Mouse (Mus musculus) common myeloid progenitor, adult 5-6 weeks (primary cell): ENCODE results near the gene Cacna1a. TPM values are rescaled to one million over a fixed set of nuclear protein-coding genes. Genes with fewer than 3 reads are reported as not detected.
A peak's percentile ranks its signal among the peaks of the same experiment; 100 is the strongest.
"Not testable (repeated sequence)": the region's sequence is repeated elsewhere in the genome, so short reads cannot be mapped to it uniquely, and the experiment has no call there.

Experiments
- ATAC-seq: replicated peaks from 2 replicates; pipeline ENCODE4 v1.8.0; 2016; ENCODE audit warnings: low read depth, mild to moderate bottlenecking, moderate TSS enrichment, inconsistent platforms; ENCODE audit not compliant: poor library complexity, severe bottlenecking
- total RNA-seq: library from RNA; stranded (forward); fragments of 200-1000, 187-1606 nt; gene quantifications from 2 replicates; pipeline ENCODE4 v1.2.3, GENCODE M21; 2017

Cacna1a gene
- total RNA-seq, 1 experiment from 2014 or later = 0.18 TPM

DNA sequence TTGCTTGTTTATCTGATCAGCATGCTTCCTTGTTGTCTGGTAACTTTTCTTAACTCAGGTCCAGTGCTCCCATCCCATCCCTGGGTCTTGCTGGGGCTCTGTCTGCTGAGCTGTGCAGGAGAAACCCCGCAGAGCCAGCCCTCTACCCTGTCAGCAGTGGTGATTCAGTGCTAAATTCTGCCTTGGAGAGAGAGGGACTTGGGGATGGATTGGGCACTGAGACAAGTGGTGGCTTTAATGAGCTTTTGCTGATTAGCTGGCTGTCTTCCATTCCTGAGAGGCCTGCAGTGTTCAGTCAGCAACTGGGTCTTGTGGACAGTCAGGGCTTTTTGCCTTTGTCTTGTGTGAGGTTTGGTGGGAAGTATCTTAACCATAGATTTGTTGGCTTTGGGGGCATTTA, 78.7 kb downstream of the Cacna1a start:
- ATAC-seq = no peak

DNA sequence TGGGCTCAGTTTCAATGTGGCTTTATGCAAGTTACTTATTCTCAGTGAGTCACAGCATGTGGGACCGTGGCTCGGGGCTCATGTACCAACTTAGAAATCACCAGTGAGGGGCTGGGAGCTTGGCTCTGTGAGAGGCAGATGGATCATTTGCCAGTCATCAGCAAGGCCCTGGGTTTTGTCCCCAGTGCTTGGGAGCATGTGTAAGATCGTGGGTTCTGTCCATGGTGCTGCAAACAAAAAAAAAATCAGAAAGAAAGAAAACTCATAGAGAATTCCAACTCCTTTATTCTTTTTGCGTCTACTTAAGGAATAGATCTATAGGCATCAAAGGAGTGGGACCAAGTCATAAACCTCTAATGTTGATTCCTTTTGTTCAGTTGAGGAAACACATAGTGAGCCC, 80.8 kb downstream of the Cacna1a start:
- no peak for ATAC-seq

DNA sequence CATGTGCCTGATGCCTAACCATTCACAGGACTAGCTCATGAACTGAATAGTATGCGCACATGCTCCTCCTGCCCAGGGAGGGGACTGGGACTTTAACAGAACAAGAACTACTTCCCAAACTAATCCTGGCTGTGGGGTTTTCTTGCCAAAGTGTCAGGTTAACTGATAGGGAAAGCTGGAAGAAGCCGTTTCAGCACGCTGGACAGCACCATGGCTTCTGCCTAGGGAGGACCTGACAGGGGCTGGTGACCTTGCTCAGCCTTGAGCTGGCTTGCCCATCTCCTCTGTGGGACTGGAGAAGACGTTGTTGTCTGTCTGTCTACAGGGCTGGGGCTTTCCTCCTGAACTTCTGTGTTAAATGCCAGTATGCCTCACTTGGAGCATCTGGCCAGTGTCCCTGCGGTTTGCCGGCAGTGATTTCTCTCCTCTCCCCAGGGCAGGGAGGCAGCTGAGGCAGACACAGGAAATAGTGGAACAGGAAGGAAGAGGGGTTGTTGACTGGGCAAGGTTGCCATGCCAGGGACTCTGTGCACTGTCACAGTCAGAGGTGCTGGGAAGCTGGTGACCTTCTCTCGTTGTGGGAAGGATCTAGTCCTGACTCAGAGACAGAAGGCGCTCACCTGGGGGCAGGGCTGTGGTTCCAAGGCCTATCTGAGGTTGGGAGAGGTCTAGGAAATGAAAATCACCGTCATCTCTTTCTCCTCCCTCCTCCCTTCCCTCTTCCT, 83.2 kb downstream of the Cacna1a start:
- ATAC-seq = peak; percentile 56; the same call in 1 of the 2 replicates

DNA sequence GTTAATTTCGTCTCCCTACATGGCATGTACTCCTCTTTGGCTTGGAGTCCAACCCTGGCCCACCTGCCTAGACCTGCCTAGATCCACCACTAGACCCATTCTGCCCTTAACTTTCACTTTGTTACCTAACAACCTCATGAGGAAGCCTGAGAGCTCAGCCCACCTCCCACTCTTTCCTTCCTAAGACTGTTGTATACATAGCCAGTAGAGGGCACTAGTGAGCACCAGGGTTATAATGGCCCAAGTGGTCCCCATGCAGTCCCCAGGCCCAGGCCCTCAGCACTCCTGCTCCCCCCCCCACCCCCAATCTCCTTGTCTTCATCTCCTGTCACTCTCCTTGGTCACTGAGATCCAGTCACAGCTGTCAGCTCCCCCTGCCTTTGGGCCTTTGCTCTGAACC, 86.2 kb downstream of the Cacna1a start:
- ATAC-seq = no peak

DNA sequence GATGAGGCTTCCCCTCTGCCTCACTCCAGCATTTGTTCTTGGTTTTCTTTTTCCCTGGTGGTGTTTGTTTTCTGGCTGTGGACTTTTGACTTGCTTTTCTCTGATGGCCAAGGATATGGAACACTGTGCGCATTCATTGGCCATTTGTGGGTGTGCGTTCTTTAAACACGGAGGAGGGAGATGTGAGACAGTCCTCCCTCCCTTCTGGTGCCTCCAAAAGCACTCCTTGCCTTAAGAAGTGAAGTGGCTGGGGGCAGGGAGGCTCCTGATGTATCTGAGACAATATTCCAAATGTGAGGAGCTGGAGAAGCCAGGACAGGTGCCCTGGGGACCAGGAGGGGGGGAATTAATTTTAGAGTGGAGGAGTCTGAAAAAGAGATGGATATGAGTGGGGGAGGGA, 89.1 kb downstream of the Cacna1a start:
- no peak for ATAC-seq

DNA sequence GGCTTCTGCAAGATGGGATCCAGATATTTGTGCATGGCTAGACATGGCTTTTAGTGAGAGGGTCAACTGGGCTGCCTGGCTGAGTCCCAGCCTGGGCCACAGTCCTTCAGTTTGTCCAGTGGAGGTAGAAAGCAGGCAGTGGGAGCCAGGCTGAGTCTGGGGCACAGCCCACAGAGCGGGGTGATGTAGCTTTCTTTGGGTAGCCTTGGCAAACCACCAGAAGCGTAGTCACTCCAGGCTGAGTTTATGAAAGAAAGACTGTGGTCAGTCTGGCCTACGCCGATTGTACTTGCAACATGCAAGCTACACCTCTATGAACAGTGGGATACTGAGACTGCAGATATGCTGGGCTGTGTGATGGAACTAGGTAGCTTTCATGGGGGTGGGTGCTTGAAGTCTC, 94.8 kb downstream of the Cacna1a start:
- no peak for ATAC-seq

DNA sequence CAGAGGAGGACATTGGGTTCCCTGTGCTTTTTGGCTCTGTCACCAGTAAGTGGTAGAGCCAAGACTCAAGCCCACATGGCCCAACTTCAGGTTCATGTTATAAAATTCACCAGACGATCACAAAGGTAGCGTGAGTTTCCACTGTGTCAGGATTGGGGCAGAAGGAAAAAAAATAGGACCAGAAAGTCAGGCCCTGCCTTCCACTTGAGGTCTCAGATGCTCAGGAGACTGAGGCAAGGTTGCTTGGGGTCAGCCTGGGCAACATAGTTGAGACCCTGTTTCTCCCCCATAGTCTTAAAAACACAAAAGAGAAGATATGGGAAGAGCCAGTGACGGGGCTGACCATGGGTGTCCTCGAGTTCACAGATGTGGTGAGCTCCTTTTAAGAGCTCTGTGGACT, 97.1 kb downstream of the Cacna1a start:
- ATAC-seq = no peak

DNA sequence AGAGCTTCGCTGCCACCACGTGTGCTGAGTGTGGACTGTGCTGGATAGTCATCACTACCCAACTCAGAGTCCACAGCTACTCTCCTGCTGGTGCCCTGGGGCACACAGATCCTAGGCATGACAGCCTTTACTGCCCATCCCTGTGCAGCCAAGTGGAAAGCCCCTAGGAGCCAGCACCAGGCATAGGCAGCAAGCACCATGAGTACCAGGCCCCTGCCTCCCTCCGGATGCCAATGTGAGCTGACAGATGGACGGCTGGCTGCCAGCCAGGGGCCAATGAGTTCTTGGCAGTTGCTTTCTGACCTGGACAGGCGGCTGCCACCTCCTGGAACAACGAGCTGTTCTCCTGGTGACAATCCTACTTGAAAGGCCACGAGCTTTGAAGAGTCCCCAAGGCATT, 97.6 kb downstream of the Cacna1a start:
- ATAC-seq = no peak

DNA sequence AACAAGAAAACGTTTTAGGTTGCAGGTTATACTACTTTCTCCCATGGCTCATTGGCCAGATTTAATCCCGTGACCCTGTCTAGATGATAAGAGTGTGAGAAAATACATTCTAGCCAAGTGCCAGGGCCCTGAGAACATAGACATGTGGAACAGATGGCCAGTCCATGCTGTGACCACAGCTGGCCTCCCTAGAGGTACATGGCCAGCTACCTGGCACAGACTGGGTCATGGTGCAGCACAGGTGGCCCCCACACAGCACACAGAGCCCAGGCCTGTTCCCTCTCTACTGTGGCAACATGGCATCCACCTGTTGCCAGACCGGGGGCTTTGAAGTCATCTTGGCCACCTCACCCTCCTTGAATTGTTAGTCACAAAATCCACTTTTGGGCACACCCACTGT, 101.0 kb downstream of the Cacna1a start:
- ATAC-seq = no peak

DNA sequence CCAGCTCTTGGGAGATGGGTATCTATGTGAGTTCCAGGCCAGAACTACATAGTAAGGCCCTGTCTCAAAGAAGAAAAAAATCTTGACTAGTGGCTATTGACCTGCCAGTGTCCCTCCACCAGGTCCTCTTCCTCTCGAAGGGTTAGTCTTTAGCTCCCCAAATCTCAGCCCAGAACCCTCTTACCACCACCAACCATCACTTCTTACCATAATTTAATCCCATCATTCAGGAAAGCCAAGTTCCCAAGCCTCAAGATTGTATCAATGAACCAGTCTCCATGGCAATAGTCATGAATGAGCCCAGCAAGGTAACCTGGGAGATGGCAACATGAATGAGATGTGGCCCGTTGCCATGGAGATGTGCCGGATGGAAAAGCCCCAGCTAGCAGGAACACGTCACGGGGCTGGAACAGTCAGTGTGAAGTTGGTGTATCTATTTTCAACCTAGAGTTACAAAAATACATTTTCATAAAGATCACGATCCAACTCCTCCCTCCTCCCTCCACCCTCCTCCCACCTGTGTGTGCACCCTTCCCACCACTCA, 106.4 kb downstream of the Cacna1a start:
- ATAC-seq = no peak

DNA sequence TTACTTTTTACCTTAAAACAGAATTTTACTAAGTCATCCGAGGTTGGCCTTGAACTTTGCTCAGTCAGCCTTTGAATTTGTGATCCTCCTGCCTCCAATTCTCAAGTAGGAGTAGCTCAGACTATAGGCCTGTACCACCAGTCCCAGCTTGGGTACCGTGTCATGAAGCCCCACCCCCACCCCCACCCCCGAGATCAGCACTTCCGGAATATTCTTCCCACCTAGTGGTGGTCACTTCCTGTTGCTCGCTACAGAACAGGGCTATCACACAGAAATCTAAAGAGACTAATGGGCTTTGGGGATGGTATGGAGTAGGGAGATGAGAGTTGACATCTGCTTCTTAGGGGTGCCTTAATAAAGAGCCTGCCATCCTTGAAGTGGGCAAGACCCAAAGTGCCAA, 112.9 kb downstream of the Cacna1a start:
- 0 out of 2 replicates have a peak, but pooled peaks have one; percentile 11 for ATAC-seq

DNA sequence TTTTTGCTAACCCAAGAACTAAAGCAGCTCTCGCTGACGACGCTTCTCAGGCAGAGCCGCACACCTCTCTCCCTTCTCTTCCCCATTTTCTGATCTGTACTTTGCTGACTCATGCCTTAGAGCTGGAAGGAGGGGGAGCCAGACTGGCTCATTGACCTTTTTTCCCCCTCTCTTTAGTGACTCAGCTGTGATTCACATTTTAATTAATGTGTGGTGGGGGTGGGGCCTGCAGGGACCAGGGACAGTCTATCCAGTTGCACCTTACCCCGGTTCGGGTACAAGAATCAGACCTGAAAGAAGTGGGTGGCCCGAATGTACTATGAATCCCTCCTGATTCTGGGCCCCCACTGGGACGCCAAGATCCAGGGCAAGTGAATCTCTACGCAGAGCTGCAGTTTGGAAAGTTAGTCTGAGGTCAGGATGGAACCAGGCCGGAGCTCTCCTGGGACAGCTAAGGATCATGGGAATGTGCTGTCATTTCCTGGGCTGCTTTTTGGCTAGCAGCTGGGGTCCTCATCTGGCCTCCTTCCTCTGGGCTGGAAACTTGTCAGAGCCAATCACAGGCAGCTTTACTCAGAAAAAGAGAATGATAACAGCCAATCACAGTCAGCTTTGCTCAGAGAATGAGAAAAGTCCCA, 113.5 kb downstream of the Cacna1a start:
- ATAC-seq = peak; percentile 72

DNA sequence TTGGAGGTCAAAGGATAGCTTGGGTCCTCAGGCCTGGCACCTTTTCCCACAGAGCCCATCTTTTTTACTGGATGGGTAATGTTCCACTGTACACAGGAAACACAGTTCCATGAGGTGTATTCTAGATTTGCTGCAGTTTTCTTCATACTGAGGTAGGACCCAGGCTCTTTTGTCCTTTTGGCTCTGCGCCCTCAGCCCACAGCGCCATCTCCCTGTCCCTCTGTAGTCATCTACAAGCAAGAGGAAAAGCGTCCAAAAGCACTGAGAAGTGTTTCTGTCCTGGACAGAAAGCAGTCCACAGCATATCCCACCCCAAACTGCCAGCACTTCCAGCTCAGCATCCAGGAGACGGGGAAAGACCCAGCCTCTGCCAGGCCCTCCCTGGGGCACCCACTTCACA, 114.4 kb downstream of the Cacna1a start:
- no peak for ATAC-seq

DNA sequence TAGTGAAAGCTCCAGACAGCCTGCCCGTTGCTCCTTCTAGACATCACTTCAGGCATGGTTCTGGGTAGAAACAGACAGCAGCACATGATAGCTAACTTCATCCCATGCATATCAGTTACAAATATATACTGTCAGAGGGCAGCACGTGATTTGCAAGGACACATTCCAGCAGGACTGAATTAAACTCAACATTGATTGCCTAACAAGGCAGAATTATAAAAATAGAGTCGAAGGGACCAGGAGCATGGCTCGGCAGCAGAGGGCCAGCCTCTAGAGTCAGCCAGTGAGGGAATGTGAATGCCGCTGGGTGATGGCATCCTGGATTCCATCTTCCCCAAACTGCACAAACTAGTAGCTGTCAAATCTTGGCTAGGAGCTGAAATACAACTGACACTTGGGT, 119.0 kb downstream of the Cacna1a start:
- no peak for ATAC-seq

DNA sequence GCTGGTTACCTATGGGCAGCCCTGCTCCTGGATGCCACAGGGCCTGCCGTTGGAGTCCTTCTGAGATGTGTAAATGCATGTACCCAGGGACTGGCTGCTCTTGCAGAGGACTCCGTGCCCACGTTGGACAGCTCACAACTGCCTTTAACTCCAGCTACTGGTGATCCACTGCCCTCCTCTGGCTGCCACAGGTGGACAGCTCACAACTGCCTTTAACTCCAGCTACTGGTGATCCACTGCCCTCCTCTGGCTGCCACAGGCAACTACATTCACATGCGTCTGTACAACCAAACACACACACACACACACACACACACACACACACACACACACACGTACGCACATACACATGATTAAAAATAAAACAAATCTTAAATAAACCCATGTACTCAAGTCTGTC, 121.5 kb downstream of the Cacna1a start:
- ATAC-seq = not testable (repeated sequence)

DNA sequence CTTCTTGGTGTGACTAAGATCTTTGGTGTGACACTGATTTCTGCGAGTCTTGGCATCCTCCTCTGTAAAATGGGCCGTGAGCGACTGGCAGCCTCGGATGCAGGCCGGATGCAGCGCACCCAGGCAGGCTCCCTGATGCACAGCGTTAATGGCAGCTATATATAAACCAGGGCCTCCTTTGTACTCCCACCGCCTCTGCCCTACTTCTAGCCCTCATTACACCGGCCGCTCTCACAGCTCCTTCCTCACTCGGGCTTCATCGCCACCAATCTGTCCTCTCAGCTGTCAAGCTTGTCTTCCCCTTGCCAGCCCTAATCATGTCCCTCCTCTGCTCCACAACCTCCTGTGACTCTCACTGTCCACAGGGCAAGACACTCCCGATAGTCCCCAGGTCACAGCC, 123.4 kb downstream of the Cacna1a start:
- no peak for ATAC-seq

DNA sequence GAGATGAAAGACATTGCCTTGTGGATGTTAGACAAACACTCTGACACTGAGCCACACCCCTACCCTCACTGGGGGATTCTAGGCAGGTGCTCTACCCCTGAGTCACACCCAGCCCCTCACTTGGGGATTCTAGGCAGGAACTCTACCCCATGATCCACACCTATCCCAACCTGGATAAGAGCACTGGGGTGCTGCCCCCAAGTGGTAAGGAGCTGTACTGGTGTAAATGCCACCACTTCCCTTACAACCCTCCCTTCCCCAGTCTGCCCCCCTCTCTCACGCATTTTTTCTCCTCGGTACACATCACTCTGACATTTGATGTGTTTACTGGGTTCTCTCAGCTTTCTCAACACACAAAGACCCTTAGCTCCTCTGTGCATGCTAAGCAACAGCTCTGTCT, 125.5 kb downstream of the Cacna1a start:
- peak; percentile 60 for ATAC-seq

DNA sequence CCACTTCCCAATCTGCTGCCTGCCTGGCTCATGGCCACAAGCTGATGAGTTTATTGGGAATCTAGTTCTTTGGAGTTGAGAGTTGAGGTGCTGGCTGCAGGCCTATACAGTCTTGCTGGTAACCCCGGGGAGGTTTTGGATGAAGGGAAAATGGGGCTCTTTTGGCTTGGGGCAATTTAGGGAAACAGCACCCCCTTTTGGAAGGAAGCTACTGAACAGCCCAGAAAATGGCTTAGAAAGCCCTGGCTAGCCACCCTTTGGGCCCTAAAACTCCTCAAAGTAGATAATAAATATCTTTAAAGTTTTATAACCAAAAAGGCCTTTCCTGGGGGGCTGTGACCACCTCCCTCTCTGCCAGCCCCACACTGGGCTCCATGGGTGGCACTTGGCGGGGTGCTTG, 129.9 kb downstream of the Cacna1a start:
- no peak for ATAC-seq

DNA sequence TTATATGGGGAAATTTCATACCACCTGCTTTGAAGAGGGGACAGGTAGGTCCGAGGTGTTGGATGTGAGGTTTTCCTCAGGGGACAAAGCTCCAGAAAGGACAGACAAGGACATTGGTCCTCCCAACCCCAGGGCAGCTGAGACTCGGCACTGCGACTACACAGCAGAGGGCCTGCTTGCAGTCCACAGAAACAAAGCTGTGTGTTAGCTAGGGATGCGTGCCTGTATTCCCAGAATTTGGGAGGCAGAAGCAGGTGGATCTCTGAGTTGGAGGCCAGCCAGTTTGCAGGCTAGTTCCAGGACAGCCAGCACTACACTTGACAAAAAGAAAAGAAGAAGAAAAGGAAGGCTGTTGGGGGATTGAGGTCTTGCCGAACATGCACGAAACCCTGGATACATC, 130.5 kb downstream of the Cacna1a start:
- no peak for ATAC-seq

DNA sequence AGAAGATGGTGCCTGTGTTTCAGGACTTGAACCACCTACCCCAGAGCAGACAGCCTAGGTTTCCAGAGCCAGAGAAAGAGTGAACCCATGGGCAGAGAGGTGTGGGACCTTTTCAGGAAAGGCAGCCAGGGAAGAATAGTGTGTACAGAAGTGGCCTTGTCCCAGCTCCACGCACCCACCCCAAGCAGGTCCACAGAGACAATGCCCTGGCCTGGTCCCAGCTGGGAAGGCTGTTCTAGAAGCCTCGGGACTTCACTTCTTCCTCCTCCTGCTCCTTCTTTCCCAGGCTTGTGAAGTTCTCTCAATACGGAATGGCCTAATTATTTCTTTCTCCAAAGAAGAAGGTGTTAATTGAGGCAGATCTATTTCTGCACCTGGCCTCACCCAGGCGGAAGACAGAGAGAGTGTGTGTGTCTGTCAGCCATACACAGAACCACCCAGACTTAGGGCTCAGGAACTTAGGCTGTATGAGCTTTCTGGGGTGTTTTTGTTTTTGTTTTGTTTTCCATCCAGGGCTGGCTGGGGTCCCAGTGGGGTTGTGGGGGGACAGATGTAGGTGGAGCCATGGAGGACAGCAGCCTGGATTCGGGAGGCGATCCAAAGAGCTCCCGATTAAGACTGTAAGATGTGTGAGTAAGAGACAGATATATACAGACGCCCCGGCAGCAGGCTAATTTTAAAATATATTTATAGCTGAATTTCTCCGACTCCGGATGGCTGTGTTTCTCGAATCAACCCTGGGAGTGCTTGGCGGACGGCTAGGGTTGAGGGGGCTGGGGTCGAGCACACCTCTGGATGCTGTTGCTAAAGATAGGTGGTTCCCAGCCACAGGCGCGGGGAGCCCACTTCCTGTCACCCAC, 131.8 kb downstream of the Cacna1a start:
- ATAC-seq = no peak

DNA sequence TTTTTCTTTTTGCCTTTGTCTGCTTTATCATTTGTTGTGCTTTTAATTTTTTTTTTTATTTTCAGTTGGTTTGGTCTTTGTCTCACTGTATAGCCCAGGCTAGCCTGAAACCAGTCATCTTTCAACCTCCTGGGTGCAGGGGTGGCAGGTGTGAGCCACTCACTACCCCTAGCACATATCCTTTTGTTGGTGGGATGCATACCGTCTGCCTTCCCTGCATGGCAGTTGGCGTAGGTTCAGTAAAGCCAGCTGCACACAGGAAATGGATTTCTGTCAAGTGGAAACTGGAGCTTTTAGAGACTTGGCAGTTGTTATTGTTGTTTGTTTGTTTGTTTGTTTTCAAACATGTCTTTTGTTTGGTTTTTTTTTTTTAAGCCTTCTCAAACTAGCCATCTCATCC, 132.8 kb downstream of the Cacna1a start:
- ATAC-seq = no peak
